Mouse (Mus musculus): Measurements from ENCODE around the gene Cda.

- TF ChIP-seq POLR2A (IDR thresholded peaks at IDR 0.05; ENCODE audit: borderline replicate concordance, control insufficient read depth, low read depth, low read length) (no peak), CTCF (IDR thresholded peaks at IDR 0.05; ENCODE audit: control insufficient read depth, insufficient read depth, low read length) (no peak)
These were observed 6.4 kb downstream of the Cda start for GRCm38 (mm10) chr4:138361370-138361821.
